Mouse (Mus musculus): Measurements from ENCODE around the gene Epb41.

DNA sequence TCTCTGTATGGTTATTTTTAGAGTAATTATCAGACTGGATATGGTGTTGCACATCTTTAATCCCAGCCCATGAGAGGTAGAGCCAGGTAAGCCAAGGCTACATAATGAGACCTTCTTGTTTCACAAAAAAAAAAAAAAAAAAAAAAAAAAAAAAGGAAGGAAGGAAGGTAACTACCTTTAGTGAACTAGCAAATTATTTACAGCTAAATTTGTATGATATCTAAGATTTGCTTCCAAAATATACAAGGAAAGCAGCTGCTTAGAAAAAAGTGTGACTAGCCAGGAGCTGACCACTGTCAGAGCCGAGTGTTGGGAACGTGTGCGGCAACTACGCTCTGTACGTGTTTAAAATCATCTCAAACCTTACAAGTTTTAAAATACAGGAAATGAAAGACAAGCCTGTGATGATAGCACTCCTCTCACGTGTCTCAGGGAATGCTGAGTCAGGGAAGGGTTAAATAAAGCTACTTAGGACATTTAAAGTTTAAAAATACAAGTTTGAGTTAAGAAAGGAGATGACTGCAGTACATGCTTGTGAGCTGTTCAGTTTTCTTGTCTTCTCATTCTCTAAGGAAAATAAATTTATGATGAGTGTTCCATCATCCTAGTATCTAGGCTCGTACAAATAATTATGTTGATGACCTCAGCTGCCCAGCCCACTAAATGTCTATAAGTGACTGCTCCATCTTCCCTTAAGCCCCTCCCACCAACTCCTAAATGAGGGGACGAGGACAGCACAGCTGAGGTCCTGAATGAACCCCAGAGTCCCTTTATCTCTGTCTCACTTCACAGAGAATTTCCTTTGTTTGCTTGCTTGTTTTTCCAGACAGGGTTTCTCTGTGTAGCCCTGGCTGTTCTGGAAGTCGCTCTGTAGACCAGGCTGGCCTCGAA lies 45.0 kb downstream of the Epb41 start:
- no peak for TF ChIP-seq CTCF (IDR thresholded peaks at IDR 0.05; ENCODE audit: low read depth)
- TF ChIP-seq EP300 (IDR thresholded peaks at IDR 0.05; ENCODE audit: low read depth) = no peak
